Mouse (Mus musculus) cortical plate, adult 2 months (tissue): ENCODE measurements around the gene Foxk2. TPM values are rescaled to one million over a fixed set of nuclear protein-coding genes. Genes with fewer than 3 reads are reported as not detected.

Experiments
- H3K27ac ChIP-seq: fragments of 200-500 bp; 2 replicates; pipeline ENCODE4 v1.5.1; 2012; ENCODE audit warnings: low read length, control low read depth, inconsistent platforms; ENCODE audit not compliant: insufficient read depth
- H3K4me1 ChIP-seq: fragments of 200-500 bp; 2 replicates; pipeline ENCODE4 v1.6.1; 2011; ENCODE audit warnings: low read length; ENCODE audit not compliant: control insufficient read depth, insufficient read depth
- H3K4me3 ChIP-seq: fragments of 200-500 bp; 2 replicates; pipeline ENCODE4 v1.5.1; 2011; ENCODE audit warnings: mild to moderate bottlenecking, low read length, control low read depth; ENCODE audit not compliant: insufficient read depth
- CTCF ChIP-seq: fragments of 200-500 bp; IDR thresholded peaks from 2 replicates; pipeline ENCODE4 v1.5.1; 2011; ENCODE audit warnings: mild to moderate bottlenecking, control low read depth, low read length; ENCODE audit not compliant: insufficient read depth; ENCODE audit errors: extremely low read depth
- POLR2A ChIP-seq: fragments of 200-500 bp; IDR thresholded peaks from 2 replicates; pipeline ENCODE4 v1.6.1; 2011; ENCODE audit warnings: mild to moderate bottlenecking, low read length, control low read depth; ENCODE audit not compliant: insufficient read depth; ENCODE audit errors: extremely low read depth
- polyA plus RNA-seq: library from polyadenylated mRNA; depleted of rRNA; stranded (reverse); fragments of >200 nt; gene quantifications from 2 replicates; pipeline ENCODE4 v1.2.3, GENCODE M21; 2012; rRNA removed

Foxk2 gene
- polyA plus RNA-seq, 1 experiment, result 53.3 TPM

GRCm38 (mm10) chr11:121353326-121354090 lies 93.7 kb downstream of the Foxk2 start:
- TF ChIP-seq CTCF (no peak), POLR2A (no peak)
- Histone ChIP-seq H3K4me1 (peaks cover 5% of the 10 kb centered on the region; the same call in 1 of the 2 replicates), H3K27ac (peak overlapping the region; percentile 77; the same call in 1 of the 2 replicates), H3K4me3 (peak overlapping the region; percentile 59)

- H3K27ac ChIP-seq, result peak within 1 kb of the TSS; percentile 77
- H3K4me1 ChIP-seq, result peaks cover 5% of the 10 kb centered on the region; the same call in 1 of the 2 replicates
- H3K4me3 ChIP-seq, result peak within 1 kb of the TSS; percentile 59
- TF ChIP-seq CTCF (no peak), POLR2A (peak; percentile 84)
These were observed 94.4 kb downstream of the Foxk2 start, which contains the start of gene Wdr45b for GRCm38 (mm10) chr11:121354091-121354707. Wdr45b (minus strand) TSS chr11:121354445.

Other genes with a start within 250 kb of the Foxk2 start
- gene Cd7, start 220.6 kb upstream of the Foxk2 start, polyA plus RNA-seq, result 3.4 and 3.8 TPM in 2 replicates
- not detected in 2 replicates for gene Sectm1b, start 196.4 kb upstream of the Foxk2 start, polyA plus RNA-seq
- gene Sectm1a, start 178.8 kb upstream of the Foxk2 start, polyA plus RNA-seq, result not detected in 2 replicates
- not detected in 2 replicates for gene Tex19.2, start 141.3 kb upstream of the Foxk2 start, polyA plus RNA-seq
- not detected in 2 replicates for gene Tex19.1, start 113.8 kb upstream of the Foxk2 start, polyA plus RNA-seq
- gene Uts2r, start 99.7 kb upstream of the Foxk2 start, polyA plus RNA-seq, result 0.17 and 0.19 TPM in 2 replicates
- 69.9 and 70.0 TPM in 2 replicates for gene Hexdc, start 55.6 kb upstream of the Foxk2 start, polyA plus RNA-seq
- gene Ogfod3, start 55.3 kb upstream of the Foxk2 start, polyA plus RNA-seq, result 6.2 and 7.8 TPM in 2 replicates
- gene Cybc1, start 30.7 kb upstream of the Foxk2 start, polyA plus RNA-seq, result 25.9 and 27.5 TPM in 2 replicates
- gene Narf, start 22.7 kb upstream of the Foxk2 start, polyA plus RNA-seq, result 43.1 and 43.3 TPM in 2 replicates
- 75.7 and 85.8 TPM in 2 replicates for gene Wdr45b, start 94.5 kb downstream of the Foxk2 start, polyA plus RNA-seq
- 31.1 and 33.7 TPM in 2 replicates for gene Rab40b, start 128.3 kb downstream of the Foxk2 start, polyA plus RNA-seq
- gene Fn3krp, start 161.4 kb downstream of the Foxk2 start, polyA plus RNA-seq, result 38.1 and 41.0 TPM in 2 replicates
- gene Fn3k, start 174.9 kb downstream of the Foxk2 start, polyA plus RNA-seq, result 47.9 and 50.4 TPM in 2 replicates
- 53.8 and 64.2 TPM in 2 replicates for gene Tbcd, start 192.0 kb downstream of the Foxk2 start, polyA plus RNA-seq